Mouse (Mus musculus): ENCODE measurements around the gene Asap2.

- no peak for TF ChIP-seq TAL1 (IDR thresholded peaks at IDR 0.05; ENCODE audit: low read length)
- TF ChIP-seq GATA1 (IDR thresholded peaks at IDR 0.05; ENCODE audit: low read length): no peak
Measured at GRCm38 (mm10) chr12:21226316-21226715, 236.1 kb downstream of the Asap2 start.

Measured in erythroblast, embryonic 14.5 days (primary cell).